Mouse (Mus musculus): ENCODE results near the gene Slc25a13. TPM values are rescaled to one million over a fixed set of nuclear protein-coding genes. Genes with fewer than 3 reads are reported as not detected.
A peak's percentile ranks its signal among the peaks of the same experiment; 100 is the strongest.

The Slc25a13 gene
- polyA plus RNA-seq, 1 experiment from 2014 or later = 58.7 TPM

DNA sequence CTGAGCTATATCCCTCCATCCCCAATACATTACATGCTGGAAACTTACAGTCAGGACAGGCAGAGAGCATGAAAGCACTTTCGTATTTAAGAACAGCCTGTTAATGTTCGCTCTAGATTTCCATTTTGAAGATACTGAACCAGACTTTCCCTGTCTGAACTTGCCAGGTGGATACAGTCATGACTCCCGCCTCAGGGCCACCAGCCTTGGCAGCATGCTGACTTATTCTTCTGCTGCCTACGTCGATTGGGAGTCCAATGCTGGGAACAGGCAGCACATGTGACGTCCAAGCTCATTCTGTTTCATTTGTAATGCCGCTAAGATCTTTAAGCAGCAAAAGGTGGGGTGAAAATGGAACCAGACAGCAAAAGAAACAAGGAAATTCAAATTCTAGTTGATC is 5.7 kb upstream of the Slc25a13 start:
- no peaks in the 10 kb centered on the region for H3K27me3 ChIP-seq (ENCODE audit: control insufficient read depth, insufficient read depth, low read depth, low read length)
- no peak overlapping the region for H3K9ac ChIP-seq (ENCODE audit: low read depth, low read length)
- ATAC-seq (ENCODE audit: low read depth) = no peak
- no peak overlapping the region for H3K27ac ChIP-seq (ENCODE audit: low read length)
- H3K4me2 ChIP-seq (ENCODE audit: low read depth, low read length) = no peak overlapping the region
- no peaks in the 10 kb centered on the region for H3K9me3 ChIP-seq (replicated peaks; ENCODE audit: control insufficient read depth, low read length)
- no peaks in the 10 kb centered on the region for H3K36me3 ChIP-seq (ENCODE audit: control insufficient read depth, insufficient read depth)
- 65% methylated on average over 7 of the region's 7 CpGs for WGBS (ENCODE audit: insufficient replicate concordance)
- no peaks in the 10 kb centered on the region for H3K4me1 ChIP-seq (ENCODE audit: control insufficient read depth, low read depth, low read length)
- no peak overlapping the region for H3K4me3 ChIP-seq (ENCODE audit: low read depth, low read length)

DNA sequence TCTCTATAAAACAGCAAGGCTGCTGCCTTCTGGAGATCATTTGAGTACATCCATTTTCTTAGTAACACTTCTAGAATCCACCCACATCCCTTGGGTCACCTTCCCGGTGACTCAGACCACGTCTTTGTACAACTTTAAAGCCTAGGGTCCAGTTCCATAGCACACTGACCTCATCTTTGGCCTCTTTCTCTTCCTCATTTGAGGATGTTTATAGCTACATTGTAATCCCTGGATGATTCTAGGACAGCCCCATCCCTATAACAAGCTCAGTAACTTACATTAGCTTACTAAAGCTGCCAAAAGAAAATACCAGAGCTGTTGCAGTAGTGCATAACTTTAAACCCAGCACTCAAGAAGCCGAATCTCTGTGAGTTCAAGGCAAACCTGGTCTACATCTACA is 3.6 kb upstream of the Slc25a13 start:
- Histone ChIP-seq H3K36me3 (ENCODE audit: control insufficient read depth, insufficient read depth) (no peaks in the 10 kb centered on the region), H3K4me1 (ENCODE audit: control insufficient read depth, low read depth, low read length) (peaks cover 4% of the 10 kb centered on the region), H3K9ac (ENCODE audit: low read depth, low read length) (no peak overlapping the region), H3K27me3 (ENCODE audit: control insufficient read depth, insufficient read depth, low read depth, low read length) (no peaks in the 10 kb centered on the region), H3K9me3 (replicated peaks; ENCODE audit: control insufficient read depth, low read length) (no peaks in the 10 kb centered on the region), H3K4me2 (ENCODE audit: low read depth, low read length) (no peak overlapping the region), H3K27ac (ENCODE audit: low read length) (no peak overlapping the region), H3K4me3 (ENCODE audit: low read depth, low read length) (no peak overlapping the region)
- ATAC-seq (ENCODE audit: low read depth) = no peak
- WGBS (ENCODE audit: insufficient replicate concordance) = 68% methylated on average over 3 of the region's 3 CpGs

GRCm38 (mm10) chr6:6219661-6220370 is 2.8 kb upstream of the Slc25a13 start:
- no peaks in the 10 kb centered on the region for H3K36me3 ChIP-seq (ENCODE audit: control insufficient read depth, insufficient read depth)
- no peaks in the 10 kb centered on the region for H3K9me3 ChIP-seq (replicated peaks; ENCODE audit: control insufficient read depth, low read length)
- H3K4me1 ChIP-seq (ENCODE audit: control insufficient read depth, low read depth, low read length) = peaks cover 4% of the 10 kb centered on the region
- 48% methylated on average over 12 of the region's 12 CpGs for WGBS (ENCODE audit: insufficient replicate concordance)
- no peak overlapping the region for H3K4me2 ChIP-seq (ENCODE audit: low read depth, low read length)
- no peaks in the 10 kb centered on the region for H3K27me3 ChIP-seq (ENCODE audit: control insufficient read depth, insufficient read depth, low read depth, low read length)
- H3K9ac ChIP-seq (ENCODE audit: low read depth, low read length) = no peak overlapping the region
- no peak overlapping the region for H3K4me3 ChIP-seq (ENCODE audit: low read depth, low read length)
- peak overlapping the region; percentile 59; the same call in 1 of the 2 replicates for H3K27ac ChIP-seq (ENCODE audit: low read length)
- ATAC-seq (ENCODE audit: low read depth) = peak; percentile 69

- Histone ChIP-seq H3K4me1 (ENCODE audit: control insufficient read depth, low read depth, low read length) (peaks cover 4% of the 10 kb centered on the region), H3K4me3 (ENCODE audit: low read depth, low read length) (peak overlapping the region; percentile 72), H3K9ac (ENCODE audit: low read depth, low read length) (peak overlapping the region; percentile 74), H3K4me2 (ENCODE audit: low read depth, low read length) (peak overlapping the region; percentile 72), H3K36me3 (ENCODE audit: control insufficient read depth, insufficient read depth) (no peaks in the 10 kb centered on the region), H3K27me3 (ENCODE audit: control insufficient read depth, insufficient read depth, low read depth, low read length) (no peaks in the 10 kb centered on the region), H3K27ac (ENCODE audit: low read length) (peak overlapping the region; percentile 32; the same call in 1 of the 2 replicates), H3K9me3 (replicated peaks; ENCODE audit: control insufficient read depth, low read length) (no peaks in the 10 kb centered on the region)
- ATAC-seq (ENCODE audit: low read depth) = no peak
- 15% methylated on average over 5 of the region's 5 CpGs for whole genome bisulfite sequencing (ENCODE audit: insufficient replicate concordance)
Measured at GRCm38 (mm10) chr6:6217286-6217625, 283 bp upstream of the Slc25a13 start.

DNA sequence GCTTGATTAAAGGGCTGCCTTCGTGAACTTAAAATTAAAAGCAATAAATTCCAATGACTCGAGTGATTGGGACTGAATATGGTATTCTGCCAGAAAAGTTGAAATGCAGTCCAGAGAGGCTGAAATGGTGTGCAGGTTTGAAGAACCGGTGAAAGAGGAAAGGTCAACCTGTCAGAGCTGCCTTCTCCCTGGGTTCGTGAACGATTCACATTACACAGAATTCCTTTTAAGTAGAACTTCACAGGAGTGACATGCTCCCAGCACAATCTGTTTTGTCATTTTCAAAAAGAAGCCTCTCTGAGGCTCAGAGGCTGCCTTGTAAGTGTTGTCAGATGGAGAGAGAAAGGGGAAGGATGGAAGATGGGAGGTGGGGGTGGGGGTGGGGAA is 860 bp downstream of the Slc25a13 start:
- H3K27me3 ChIP-seq (ENCODE audit: control insufficient read depth, insufficient read depth, low read depth, low read length) = no peaks in the 10 kb centered on the region
- no peak for ATAC-seq (ENCODE audit: low read depth)
- 33% methylated on average over 5 of the region's 5 CpGs for whole genome bisulfite sequencing (ENCODE audit: insufficient replicate concordance)
- H3K4me3 ChIP-seq (ENCODE audit: low read depth, low read length) = peak overlapping the region; percentile 72
- peaks cover 4% of the 10 kb centered on the region for H3K4me1 ChIP-seq (ENCODE audit: control insufficient read depth, low read depth, low read length)
- peak overlapping the region; percentile 77; the same call in 1 of the 2 replicates for H3K27ac ChIP-seq (ENCODE audit: low read length)
- H3K4me2 ChIP-seq (ENCODE audit: low read depth, low read length) = peak overlapping the region; percentile 72
- no peaks in the 10 kb centered on the region for H3K9me3 ChIP-seq (replicated peaks; ENCODE audit: control insufficient read depth, low read length)
- peak overlapping the region; percentile 74 for H3K9ac ChIP-seq (ENCODE audit: low read depth, low read length)
- no peaks in the 10 kb centered on the region for H3K36me3 ChIP-seq (ENCODE audit: control insufficient read depth, insufficient read depth)

GRCm38 (mm10) chr6:6212360-6213310 is 4.3 kb downstream of the Slc25a13 start:
- WGBS (ENCODE audit: insufficient replicate concordance) = 72% methylated on average over 8 of the region's 8 CpGs
- no peak for ATAC-seq (ENCODE audit: low read depth)
- H3K4me3 ChIP-seq (ENCODE audit: low read depth, low read length) = no peak overlapping the region
- no peak overlapping the region for H3K4me2 ChIP-seq (ENCODE audit: low read depth, low read length)
- H3K9ac ChIP-seq (ENCODE audit: low read depth, low read length) = no peak overlapping the region
- H3K27me3 ChIP-seq (ENCODE audit: control insufficient read depth, insufficient read depth, low read depth, low read length) = no peaks in the 10 kb centered on the region
- H3K9me3 ChIP-seq (replicated peaks; ENCODE audit: control insufficient read depth, low read length) = no peaks in the 10 kb centered on the region
- H3K36me3 ChIP-seq (ENCODE audit: control insufficient read depth, insufficient read depth) = no peaks in the 10 kb centered on the region
- H3K27ac ChIP-seq (ENCODE audit: low read length) = no peak overlapping the region
- peaks cover 26% of the 10 kb centered on the region for H3K4me1 ChIP-seq (ENCODE audit: control insufficient read depth, low read depth, low read length)

GRCm38 (mm10) chr6:6211958-6212357 is 5.0 kb downstream of the Slc25a13 start:
- Histone ChIP-seq H3K27me3 (ENCODE audit: control insufficient read depth, insufficient read depth, low read depth, low read length) (no peaks in the 10 kb centered on the region), H3K36me3 (ENCODE audit: control insufficient read depth, insufficient read depth) (no peaks in the 10 kb centered on the region), H3K4me2 (ENCODE audit: low read depth, low read length) (no peak overlapping the region), H3K4me1 (ENCODE audit: control insufficient read depth, low read depth, low read length) (peaks cover 28% of the 10 kb centered on the region), H3K9ac (ENCODE audit: low read depth, low read length) (no peak overlapping the region), H3K4me3 (ENCODE audit: low read depth, low read length) (no peak overlapping the region), H3K27ac (ENCODE audit: low read length) (no peak overlapping the region), H3K9me3 (replicated peaks; ENCODE audit: control insufficient read depth, low read length) (no peaks in the 10 kb centered on the region)
- WGBS (ENCODE audit: insufficient replicate concordance) = 68% methylated on average over 3 of the region's 3 CpGs
- no peak for ATAC-seq (ENCODE audit: low read depth)

DNA sequence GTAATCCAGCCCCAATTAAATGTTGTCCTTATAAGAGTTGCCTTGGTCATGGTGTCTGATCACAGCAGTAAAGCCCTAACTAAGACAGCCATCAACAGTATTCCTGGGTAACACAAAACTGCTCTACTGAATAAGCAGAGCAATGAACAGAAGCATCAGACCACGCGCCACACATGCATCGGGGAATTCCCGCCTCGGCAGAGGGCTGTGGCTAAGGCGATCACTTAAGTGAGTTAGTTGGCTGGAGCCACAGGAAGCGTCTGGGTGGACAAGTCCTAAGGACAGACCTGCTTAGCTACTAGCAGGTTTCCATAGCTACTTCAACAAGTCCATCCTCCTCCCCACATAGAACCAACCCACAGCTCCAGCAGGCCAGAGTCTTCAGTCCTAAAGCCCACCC is 6.3 kb downstream of the Slc25a13 start:
- Histone ChIP-seq H3K4me2 (ENCODE audit: low read depth, low read length) (no peak overlapping the region), H3K4me3 (ENCODE audit: low read depth, low read length) (no peak overlapping the region), H3K9me3 (replicated peaks; ENCODE audit: control insufficient read depth, low read length) (no peaks in the 10 kb centered on the region), H3K27me3 (ENCODE audit: control insufficient read depth, insufficient read depth, low read depth, low read length) (no peaks in the 10 kb centered on the region), H3K4me1 (ENCODE audit: control insufficient read depth, low read depth, low read length) (peaks cover 30% of the 10 kb centered on the region), H3K36me3 (ENCODE audit: control insufficient read depth, insufficient read depth) (no peaks in the 10 kb centered on the region), H3K27ac (ENCODE audit: low read length) (no peak overlapping the region), H3K9ac (ENCODE audit: low read depth, low read length) (no peak overlapping the region)
- ATAC-seq (ENCODE audit: low read depth) = no peak
- 78% methylated on average over 7 of the region's 7 CpGs for WGBS (ENCODE audit: insufficient replicate concordance)
